Mouse (Mus musculus) heart, adult 8-10 months (tissue): ENCODE data around the gene Ppp3ca. TPM values are rescaled to one million over a fixed set of nuclear protein-coding genes. Genes with fewer than 3 reads are reported as not detected.

Experiments used
- DNase-seq: peaks from one replicate; pipeline ENCODE4 v3.0.0; 2022; ENCODE audit warnings: low spot score
- total RNA-seq, 4 experiments: library from RNA; stranded (reverse); gene quantifications; 2 replicates each; pipeline ENCODE4 v1.2.4; 2022

Ppp3ca gene
- total RNA-seq, 4 experiments from 2014 or later = 41.7 to 49.2 (median 43.8) TPM

GRCm38 (mm10) chr3:136763717-136764270 is 93.9 kb downstream of the Ppp3ca start:
- no peak for DNase-seq

- DNase-seq = no peak
These were observed 95.6 kb downstream of the Ppp3ca start for GRCm38 (mm10) chr3:136765569-136765968.

- peak; percentile 21 for DNase-seq
These were observed 99.0 kb downstream of the Ppp3ca start for GRCm38 (mm10) chr3:136768775-136769485.

- DNase-seq = no peak
These were observed 99.6 kb downstream of the Ppp3ca start for GRCm38 (mm10) chr3:136769486-136769882.

GRCm38 (mm10) chr3:136771700-136772099 is 101.8 kb downstream of the Ppp3ca start:
- no peak for DNase-seq

GRCm38 (mm10) chr3:136773217-136773616 is 103.3 kb downstream of the Ppp3ca start:
- no peak for DNase-seq

- no peak for DNase-seq
These were observed 104.3 kb downstream of the Ppp3ca start for GRCm38 (mm10) chr3:136774196-136774595.

GRCm38 (mm10) chr3:136776525-136776924 is 106.6 kb downstream of the Ppp3ca start:
- no peak for DNase-seq

- DNase-seq = no peak
These were observed 107.5 kb downstream of the Ppp3ca start for GRCm38 (mm10) chr3:136777380-136777779.

- DNase-seq = no peak
These were observed 107.9 kb downstream of the Ppp3ca start for GRCm38 (mm10) chr3:136777787-136778216.

GRCm38 (mm10) chr3:136780321-136780720 is 110.4 kb downstream of the Ppp3ca start:
- DNase-seq = no peak

- no peak for DNase-seq
These were observed 112.1 kb downstream of the Ppp3ca start for GRCm38 (mm10) chr3:136782058-136782457.

- DNase-seq = no peak
These were observed 115.8 kb downstream of the Ppp3ca start for GRCm38 (mm10) chr3:136785686-136786085.

- no peak for DNase-seq
These were observed 120.4 kb downstream of the Ppp3ca start for GRCm38 (mm10) chr3:136790261-136790871.

GRCm38 (mm10) chr3:136791404-136791803 is 121.5 kb downstream of the Ppp3ca start:
- no peak for DNase-seq

- DNase-seq = no peak
These were observed 122.0 kb downstream of the Ppp3ca start for GRCm38 (mm10) chr3:136791946-136792345.

- no peak for DNase-seq
These were observed 123.5 kb downstream of the Ppp3ca start for GRCm38 (mm10) chr3:136793411-136793810.

GRCm38 (mm10) chr3:136794426-136795217 is 124.7 kb downstream of the Ppp3ca start:
- DNase-seq = no peak

- no peak for DNase-seq
These were observed 129.0 kb downstream of the Ppp3ca start for GRCm38 (mm10) chr3:136798896-136799295.

- DNase-seq = peak; percentile 72
These were observed 132.7 kb downstream of the Ppp3ca start for GRCm38 (mm10) chr3:136802595-136802994.

GRCm38 (mm10) chr3:136805897-136806296 is 136.0 kb downstream of the Ppp3ca start:
- DNase-seq = no peak

GRCm38 (mm10) chr3:136810271-136810670 is 140.3 kb downstream of the Ppp3ca start:
- no peak for DNase-seq
